Mouse (Mus musculus): ENCODE measurements at regions not wholly inside any gene's neighbourhood (a gene's known extent, or its start where the extent isn't known, plus 50 kb on each side); places are given as distances from the start of the nearest gene placed in this dataset.
A peak's percentile ranks its signal among the peaks of the same experiment; 100 is the strongest.

DNA sequence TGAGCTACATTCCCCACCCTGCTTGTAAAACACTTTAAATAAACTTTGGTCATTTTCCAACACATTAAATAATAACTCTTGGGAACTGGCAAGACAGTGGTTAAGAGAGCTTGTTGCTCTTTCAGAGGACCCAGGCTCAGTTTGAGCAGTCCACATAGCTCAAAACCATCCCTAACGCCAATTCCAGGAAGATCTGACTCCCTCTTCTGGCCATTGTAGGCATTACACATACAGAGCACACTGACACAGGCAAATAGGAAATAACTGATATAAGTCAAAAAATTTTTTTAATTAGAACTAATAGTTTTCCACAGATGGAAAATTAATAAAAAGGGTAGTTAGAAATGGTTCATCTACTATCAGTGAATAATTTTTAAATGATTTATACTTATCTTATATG lies 222.6 kb upstream of the Clint1 start:
- no peak for DNase-seq (ENCODE audit: low read depth)
- TF ChIP-seq POLR2A (IDR thresholded peaks at IDR 0.05; ENCODE audit: borderline replicate concordance, extremely low read depth, insufficient read depth, insufficient read length, poor library complexity, severe bottlenecking) (no peak), CTCF (IDR thresholded peaks at IDR 0.05; ENCODE audit: borderline replicate concordance, extremely low read depth, insufficient read depth, insufficient read length) (peak; percentile 38; the same call in 1 of the 2 replicates)

DNA sequence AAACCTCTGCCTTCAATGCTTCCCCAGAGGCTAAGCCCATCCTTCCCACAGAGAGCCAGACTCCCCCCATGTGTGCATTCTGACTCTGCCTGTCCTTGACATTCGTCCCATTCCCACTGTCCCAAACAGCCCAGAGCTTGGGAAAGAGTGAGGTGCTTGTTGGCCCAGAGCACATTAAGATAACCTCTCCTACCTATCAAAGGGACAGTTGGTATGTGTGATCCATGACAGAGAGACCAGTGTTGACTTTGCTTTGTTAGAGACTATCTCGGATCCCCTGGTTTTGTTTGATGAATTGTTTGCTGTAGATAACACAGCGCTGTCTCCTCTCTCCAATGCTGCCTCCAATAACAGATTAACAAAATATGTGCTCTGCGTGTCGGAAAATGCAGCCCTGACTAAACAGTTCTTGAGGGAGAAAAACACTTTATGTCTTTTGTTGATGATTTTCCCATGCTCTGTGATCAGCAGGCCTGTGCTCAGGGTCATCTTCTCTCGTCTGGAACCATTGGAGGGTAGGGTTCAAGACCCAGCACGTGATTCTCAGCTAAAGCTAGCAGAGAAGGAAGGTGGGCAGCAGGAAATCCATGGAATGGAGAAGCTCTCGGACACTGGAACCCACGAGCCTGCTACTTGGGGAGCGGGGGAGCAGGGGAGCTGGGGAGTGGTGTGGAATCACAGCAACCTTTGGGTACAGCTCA lies 217.2 kb upstream of the Clint1 start:
- no peak for TF ChIP-seq POLR2A (IDR thresholded peaks at IDR 0.05; ENCODE audit: borderline replicate concordance, extremely low read depth, insufficient read depth, insufficient read length, poor library complexity, severe bottlenecking)
- no peak for TF ChIP-seq CTCF (IDR thresholded peaks at IDR 0.05; ENCODE audit: borderline replicate concordance, extremely low read depth, insufficient read depth, insufficient read length)
- DNase-seq (ENCODE audit: low read depth), result no peak

DNA sequence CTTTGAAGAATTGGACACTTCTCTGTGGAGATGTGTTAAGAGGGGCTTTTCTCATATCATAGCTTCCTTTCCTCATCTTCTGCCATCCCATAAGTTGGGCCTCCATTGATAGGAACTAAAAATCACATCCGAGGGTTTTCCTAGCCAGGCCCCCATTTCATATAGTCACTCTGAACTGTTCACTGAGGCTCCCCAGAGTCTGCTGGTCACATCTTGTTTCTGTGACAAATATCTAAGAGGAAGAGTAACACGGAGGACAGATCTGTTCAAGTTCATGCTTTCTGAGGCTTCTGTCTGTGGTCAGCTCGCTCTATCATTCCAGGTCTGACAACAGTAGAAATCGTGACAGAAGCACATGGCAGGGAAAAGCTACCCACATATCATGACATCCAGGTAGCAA lies 216.0 kb upstream of the Clint1 start:
- TF ChIP-seq CTCF (IDR thresholded peaks at IDR 0.05; ENCODE audit: borderline replicate concordance, extremely low read depth, insufficient read depth, insufficient read length) (no peak), POLR2A (IDR thresholded peaks at IDR 0.05; ENCODE audit: borderline replicate concordance, extremely low read depth, insufficient read depth, insufficient read length, poor library complexity, severe bottlenecking) (no peak)
- no peak for DNase-seq (ENCODE audit: low read depth)

DNA sequence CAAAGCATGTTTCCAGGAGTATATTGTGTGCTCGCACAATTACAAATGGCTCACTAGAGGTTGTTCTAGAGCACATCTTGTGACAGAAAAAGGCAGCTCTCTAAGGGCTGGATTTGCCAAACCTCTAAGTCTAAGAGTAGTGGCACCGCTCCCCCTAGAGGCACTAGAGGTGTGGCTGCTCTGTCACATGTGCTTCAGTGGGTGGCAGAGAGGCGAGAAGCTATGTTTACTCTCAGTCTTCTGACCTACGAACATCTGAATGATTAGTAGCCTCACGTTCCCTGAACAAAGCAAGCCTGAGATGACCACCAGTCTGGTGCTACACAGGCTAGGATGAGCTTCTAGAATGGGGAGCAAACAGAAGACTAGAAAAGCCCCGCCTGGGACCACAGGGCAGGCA lies 212.6 kb upstream of the Clint1 start:
- no peak for TF ChIP-seq POLR2A (IDR thresholded peaks at IDR 0.05; ENCODE audit: borderline replicate concordance, extremely low read depth, insufficient read depth, insufficient read length, poor library complexity, severe bottlenecking)
- TF ChIP-seq CTCF (IDR thresholded peaks at IDR 0.05; ENCODE audit: borderline replicate concordance, extremely low read depth, insufficient read depth, insufficient read length), result no peak
- DNase-seq (ENCODE audit: low read depth), result no peak

DNA sequence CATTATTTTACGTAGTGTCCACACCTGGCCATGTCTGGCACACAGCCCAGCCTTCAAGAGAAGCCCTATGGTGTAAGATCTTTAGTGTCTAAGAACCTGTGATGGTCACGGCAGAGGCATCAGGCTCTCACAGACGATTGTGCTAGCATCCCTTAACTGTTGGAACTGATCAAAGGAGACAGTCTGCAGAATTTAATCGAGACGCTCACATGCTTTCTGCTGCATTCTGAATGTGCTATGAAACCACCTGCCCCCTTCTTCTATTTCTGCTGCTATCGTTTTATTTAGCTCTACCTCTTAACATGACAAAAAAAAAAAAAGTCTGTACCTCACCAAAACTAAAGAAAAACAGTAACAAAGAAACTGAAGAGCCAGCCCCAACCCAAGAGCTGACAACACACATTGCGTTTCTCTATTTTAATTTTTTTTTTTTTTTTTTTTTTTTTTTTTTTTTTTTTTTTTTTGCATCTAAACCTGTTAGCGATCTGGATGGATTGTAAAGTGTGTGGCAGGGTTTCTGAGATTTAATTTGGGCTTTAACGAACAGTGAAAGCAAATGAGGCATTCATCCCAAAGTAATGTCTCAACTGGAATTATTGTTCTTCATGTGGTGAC lies 209.6 kb upstream of the Clint1 start:
- DNase-seq (ENCODE audit: low read depth), result no peak
- no peak for TF ChIP-seq POLR2A (IDR thresholded peaks at IDR 0.05; ENCODE audit: borderline replicate concordance, extremely low read depth, insufficient read depth, insufficient read length, poor library complexity, severe bottlenecking)
- no peak for TF ChIP-seq CTCF (IDR thresholded peaks at IDR 0.05; ENCODE audit: borderline replicate concordance, extremely low read depth, insufficient read depth, insufficient read length)

DNA sequence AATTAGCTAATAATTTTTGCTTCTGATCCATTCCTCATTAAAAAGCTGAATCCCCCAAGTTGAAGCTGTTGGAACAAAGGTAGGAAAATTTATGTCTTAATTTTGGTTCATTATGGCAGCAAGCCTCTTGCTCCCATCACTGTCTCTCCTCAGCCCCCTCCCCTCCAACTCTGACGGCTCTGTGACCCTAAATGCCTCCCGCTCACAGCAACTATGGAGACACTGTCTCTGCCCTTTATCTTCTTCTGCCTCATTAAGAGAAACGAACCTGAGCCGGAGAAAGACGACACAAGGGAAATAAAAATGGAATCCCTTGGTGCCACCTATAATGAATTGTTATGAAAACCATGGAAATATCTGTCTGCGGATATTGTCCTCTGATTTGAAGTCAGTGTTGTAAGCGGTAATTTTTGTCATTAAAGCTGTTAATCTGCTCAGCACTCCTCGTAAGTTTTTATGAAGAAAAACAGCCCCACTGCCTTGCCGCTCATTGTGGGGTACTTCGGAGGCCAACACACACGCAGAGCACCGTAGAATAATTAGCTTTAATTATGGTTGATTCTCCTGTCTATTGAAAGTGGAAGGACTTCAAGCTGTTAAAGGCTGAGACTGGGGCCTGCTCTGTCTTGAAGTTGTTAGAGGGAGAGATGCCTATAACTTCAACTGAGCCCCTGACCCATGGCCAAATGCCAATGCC lies 208.1 kb upstream of the Clint1 start:
- DNase-seq (ENCODE audit: low read depth), result peak; percentile 28
- no peak for TF ChIP-seq POLR2A (IDR thresholded peaks at IDR 0.05; ENCODE audit: borderline replicate concordance, extremely low read depth, insufficient read depth, insufficient read length, poor library complexity, severe bottlenecking)
- no peak for TF ChIP-seq CTCF (IDR thresholded peaks at IDR 0.05; ENCODE audit: borderline replicate concordance, extremely low read depth, insufficient read depth, insufficient read length)

DNA sequence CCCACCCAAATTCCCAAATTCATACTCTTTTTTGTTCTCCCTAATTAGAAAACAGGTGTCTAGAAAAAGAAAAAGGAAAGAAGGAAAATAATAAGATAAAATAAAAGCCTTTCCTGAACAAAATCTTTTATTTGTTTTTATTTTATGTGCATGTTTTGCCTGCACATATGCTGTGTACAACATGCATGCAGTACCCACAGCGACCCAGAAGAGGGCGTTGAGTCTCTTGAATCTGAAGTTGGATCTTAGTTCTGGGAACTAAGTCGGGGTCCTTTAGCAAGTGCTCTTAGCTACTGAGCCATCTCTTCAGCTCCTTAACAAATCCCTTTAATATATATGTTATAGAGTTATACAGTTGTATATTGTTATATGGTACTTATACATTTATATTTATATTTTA lies 206.0 kb upstream of the Clint1 start:
- DNase-seq (ENCODE audit: low read depth), result no peak
- TF ChIP-seq POLR2A (IDR thresholded peaks at IDR 0.05; ENCODE audit: borderline replicate concordance, extremely low read depth, insufficient read depth, insufficient read length, poor library complexity, severe bottlenecking), result no peak
- TF ChIP-seq CTCF (IDR thresholded peaks at IDR 0.05; ENCODE audit: borderline replicate concordance, extremely low read depth, insufficient read depth, insufficient read length), result peak; percentile 28; the same call in 1 of the 2 replicates

DNA sequence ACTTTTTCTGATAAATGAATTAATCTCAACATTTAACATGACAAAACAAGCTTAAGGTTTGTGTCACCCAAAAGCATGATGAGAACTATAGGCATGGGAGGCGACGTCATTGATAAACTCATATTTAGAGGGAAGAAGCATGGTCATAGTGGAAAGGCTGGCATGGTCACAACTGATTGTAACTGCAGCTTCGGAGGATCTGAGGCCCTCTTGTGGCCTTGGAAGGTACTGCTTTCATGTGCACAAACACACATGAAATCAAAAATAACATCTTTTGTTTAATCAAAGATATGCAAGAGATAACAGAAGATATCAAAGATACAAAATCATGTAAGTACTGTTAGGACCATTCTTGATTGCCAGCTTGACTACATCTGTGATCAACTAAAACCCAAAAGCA lies 204.0 kb upstream of the Clint1 start:
- no peak for DNase-seq (ENCODE audit: low read depth)
- TF ChIP-seq POLR2A (IDR thresholded peaks at IDR 0.05; ENCODE audit: borderline replicate concordance, extremely low read depth, insufficient read depth, insufficient read length, poor library complexity, severe bottlenecking) (no peak), CTCF (IDR thresholded peaks at IDR 0.05; ENCODE audit: borderline replicate concordance, extremely low read depth, insufficient read depth, insufficient read length) (peak; percentile 47; the same call in 1 of the 2 replicates)

DNA sequence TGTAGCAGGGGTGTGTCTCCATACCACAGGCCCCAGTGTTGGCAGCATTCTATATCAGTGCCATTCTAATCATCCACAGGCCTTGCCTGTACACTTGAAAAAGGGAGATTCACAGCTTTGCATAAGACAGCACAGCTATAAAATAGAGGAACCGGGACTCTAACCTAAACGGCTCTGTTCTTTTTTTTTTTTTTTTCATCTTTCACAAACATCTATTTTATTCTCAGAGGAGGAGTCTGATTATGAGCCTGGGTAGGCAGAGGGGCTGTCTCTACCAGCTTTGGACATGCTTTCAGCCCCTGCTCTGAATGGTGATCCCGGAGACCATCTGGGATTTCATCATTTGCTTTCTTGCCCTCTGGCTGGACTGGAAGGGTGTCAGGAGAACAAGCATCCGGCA lies 195.6 kb upstream of the Clint1 start:
- TF ChIP-seq POLR2A (IDR thresholded peaks at IDR 0.05; ENCODE audit: borderline replicate concordance, extremely low read depth, insufficient read depth, insufficient read length, poor library complexity, severe bottlenecking) (no peak), CTCF (IDR thresholded peaks at IDR 0.05; ENCODE audit: borderline replicate concordance, extremely low read depth, insufficient read depth, insufficient read length) (no peak)
- DNase-seq (ENCODE audit: low read depth), result no peak

DNA sequence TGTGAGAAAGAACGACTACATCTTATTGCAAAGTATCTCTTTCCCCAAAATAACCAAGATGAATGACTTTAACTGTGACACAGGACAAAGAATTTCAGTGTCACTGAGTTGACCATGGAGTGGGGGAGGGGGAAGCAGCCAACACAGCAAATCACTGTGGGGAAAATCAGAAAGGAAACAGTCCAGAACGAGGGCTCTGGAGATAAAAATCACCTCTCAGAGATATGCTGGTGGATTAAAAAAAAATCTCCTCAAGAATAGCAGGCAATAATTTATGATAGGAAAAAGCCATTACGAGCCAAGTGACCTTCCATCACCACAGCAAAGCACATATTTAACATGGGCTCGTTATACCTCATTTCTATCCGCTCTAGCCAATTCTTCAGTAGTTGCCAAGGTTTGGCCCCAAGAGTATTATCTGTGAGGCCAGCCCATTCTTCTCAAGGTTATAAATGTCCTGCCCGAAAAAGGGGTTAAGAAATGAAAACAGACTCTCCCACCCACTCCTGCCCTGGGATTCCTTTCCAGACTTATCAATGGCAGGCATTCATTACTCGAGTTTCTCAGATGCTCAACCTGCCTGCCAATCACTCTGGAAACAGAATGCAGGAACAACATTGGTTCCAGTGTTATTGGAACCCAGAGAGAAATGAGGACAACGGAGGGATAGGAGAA lies 181.6 kb upstream of the Clint1 start:
- TF ChIP-seq POLR2A (IDR thresholded peaks at IDR 0.05; ENCODE audit: borderline replicate concordance, extremely low read depth, insufficient read depth, insufficient read length, poor library complexity, severe bottlenecking) (no peak), CTCF (IDR thresholded peaks at IDR 0.05; ENCODE audit: borderline replicate concordance, extremely low read depth, insufficient read depth, insufficient read length) (no peak)
- peak; percentile 14 for DNase-seq (ENCODE audit: low read depth)

DNA sequence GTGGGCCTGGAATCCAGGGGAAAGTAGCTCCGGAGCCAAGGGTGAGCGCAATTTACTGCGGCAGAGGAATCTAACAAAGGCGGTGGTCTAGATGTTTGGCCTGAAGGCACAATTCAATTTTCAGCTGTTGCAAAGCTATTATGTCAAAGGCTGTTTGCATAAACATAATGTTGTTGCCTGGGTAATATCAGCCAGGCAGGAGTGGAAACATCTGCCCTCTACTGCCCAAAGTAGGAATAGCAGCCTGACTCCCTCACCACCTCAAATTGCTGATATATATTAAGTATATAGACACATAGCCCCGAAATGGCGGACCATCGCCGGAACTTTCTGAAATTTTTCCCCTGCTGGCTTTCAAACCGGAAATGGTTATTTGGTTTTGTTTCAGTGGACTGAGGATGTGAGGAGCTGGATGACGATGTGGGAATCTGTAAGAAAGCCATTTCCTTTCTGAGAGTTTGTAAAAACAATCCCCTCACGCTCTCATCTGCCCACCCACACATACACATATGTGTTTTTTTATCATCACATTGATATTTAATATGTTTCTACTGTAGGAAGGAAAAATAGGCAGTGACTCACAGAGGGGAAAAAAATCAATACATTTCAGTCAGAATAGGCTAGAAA lies 173.1 kb upstream of the Clint1 start:
- DNase-seq (ENCODE audit: low read depth), result peak; percentile 88
- peak; percentile 82 for TF ChIP-seq CTCF (IDR thresholded peaks at IDR 0.05; ENCODE audit: borderline replicate concordance, extremely low read depth, insufficient read depth, insufficient read length)
- no peak for TF ChIP-seq POLR2A (IDR thresholded peaks at IDR 0.05; ENCODE audit: borderline replicate concordance, extremely low read depth, insufficient read depth, insufficient read length, poor library complexity, severe bottlenecking)

Data from brain, embryonic 14.5 days (tissue).